ENCODE assay signal across 8 mouse cellular contexts in genomic region chr15:6707936-6708525, GRCm38 (mm10). TPM values are rescaled to one million over a fixed set of nuclear protein-coding genes. Genes with fewer than 3 reads are reported as not detected.
DNase-seq lines count a peak whose midpoint lies in the region; ATAC-seq lines count a peak whose summit lies in the region.

Rictor (plus strand) TSS chr15:6708379.

- H3K27ac ChIP-seq in hindbrain, embryonic 15.5 days (replicated peaks): peak within 1 kb of the TSS; percentile 96

- ATAC-seq in hindbrain, embryonic 15.5 days (ENCODE audit: low FRiP score, low read depth): peak; percentile 92

- WGBS in hindbrain, embryonic 15.5 days: under 1% methylated on average over 62 of the region's 82 CpGs

- peaks cover 3% of the 10 kb centered on the region; the same call in 1 of the 2 replicates for H3K27me3 ChIP-seq in hindbrain, embryonic 15.5 days
- no peaks in the 10 kb centered on the region for H3K27me3 ChIP-seq in megakaryocyte, embryonic 14.5 days (replicated peaks)

- H3K9me3 ChIP-seq in hindbrain, embryonic 15.5 days: no peaks in the 10 kb centered on the region
- no peaks in the 10 kb centered on the region for H3K9me3 ChIP-seq in megakaryocyte, embryonic 14.5 days

- peak within 1 kb of the TSS; percentile 94 for H3K9ac ChIP-seq in hindbrain, embryonic 15.5 days

- peak within 1 kb of the TSS; percentile 90 for H3K4me3 ChIP-seq in hindbrain, embryonic 15.5 days
- H3K4me3 ChIP-seq in megakaryocyte, embryonic 14.5 days (replicated peaks): peak within 1 kb of the TSS; percentile 97

- H3K4me2 ChIP-seq in hindbrain, embryonic 15.5 days: peak within 1 kb of the TSS; percentile 94

- DNase-seq in R1 (ENCODE audit: low read depth, low spot score): peak; percentile 82
- peak; percentile 90 to 91 for DNase-seq in cerebellum, postnatal 14 days
- DNase-seq in frontal cortex, postnatal 36 days (ENCODE audit: low spot score in 2 of 2): peak; percentile 60
- peak; percentile 53 to 56 for DNase-seq in left cerebral cortex, adult 8-10 months (ENCODE audit: low spot score in 2 of 2)
- DNase-seq in right cerebral cortex, adult 2 months (ENCODE audit: low spot score in 2 of 2): peak; percentile 69 to 70
- DNase-seq in urinary bladder, postnatal 14 days (ENCODE audit: low spot score): peak; percentile 82

- peaks cover 28% of the 10 kb centered on the region for H3K4me1 ChIP-seq in hindbrain, embryonic 15.5 days (replicated peaks)
- H3K4me1 ChIP-seq in megakaryocyte, embryonic 14.5 days: peaks cover 53% of the 10 kb centered on the region

- H3K36me3 ChIP-seq in hindbrain, embryonic 15.5 days: no peaks in the 10 kb centered on the region
- H3K36me3 ChIP-seq in megakaryocyte, embryonic 14.5 days (replicated peaks; ENCODE audit: low read length): no peaks in the 10 kb centered on the region

RNA-seq across cellular contexts. Expression of gene Rictor, which starts in this region (rescaled TPM):
- 47.2 and 49.1 TPM in 2 replicates for polyA plus RNA-seq in hindbrain, embryonic 15.5 days (2015; fragmentation: Nextera tagmentation; extraction: Ambion mirVana)
- 10 to 100 TPM; 39.3 to 48.2 (median 41.8) TPM for total RNA-seq in left cerebral cortex, adult 8-10 months (2022)
- polyA plus RNA-seq in megakaryocyte, embryonic 14.5 days (2012; ENCODE audit: insufficient read depth, low replicate concordance): 0.07 TPM in 1 of 2 replicates, not detected in the other

Comparison
In these comparisons a context has a peak if more than half of its experiments do, and no peak if none do; other contexts are left out.
1. Peak in every context shown above with its lines: DNase-seq, ATAC-seq, H3K4me3 ChIP-seq and H3K27ac ChIP-seq.
2. RNA of gene Rictor (polyA plus RNA-seq): 47.2 to 49.1 TPM in hindbrain, embryonic 15.5 days; 0.07 TPM in megakaryocyte, embryonic 14.5 days; every median in the first group is over 10 times any median in the second.